Mouse (Mus musculus): Measurements from ENCODE around the gene Ccn5. TPM values are rescaled to one million over a fixed set of nuclear protein-coding genes. Genes with fewer than 3 reads are reported as not detected.

The Ccn5 gene
- polyA plus RNA-seq, 1 experiment = 4.9 TPM

- Histone ChIP-seq H3K36me3 (ENCODE audit: control insufficient read depth, insufficient read depth, low read length) (no peaks in the 10 kb centered on the region), H3K4me3 (ENCODE audit: control insufficient read depth, low read depth, low read length) (no peak overlapping the region), H3K27ac (ENCODE audit: control insufficient read depth, insufficient read depth, low read depth, low read length) (no peak overlapping the region), H3K4me1 (ENCODE audit: control insufficient read depth, insufficient read depth, low read length) (no peaks in the 10 kb centered on the region), H3K27me3 (ENCODE audit: control insufficient read depth, insufficient read depth, low read length) (no peaks in the 10 kb centered on the region)
- TF ChIP-seq POLR2A (IDR thresholded peaks at IDR 0.05; ENCODE audit: control insufficient read depth, low read depth, low read length) = no peak
Observed at GRCm38 (mm10) chr2:163788484-163788883, 32.2 kb upstream of the Ccn5 start.

- TF ChIP-seq CTCF (IDR thresholded peaks at IDR 0.05; ENCODE audit: control insufficient read depth, insufficient read depth, insufficient replicate concordance, low read depth, low read length) = no peak
- TF ChIP-seq POLR2A (IDR thresholded peaks at IDR 0.05; ENCODE audit: control insufficient read depth, low read depth, low read length) = no peak
- Histone ChIP-seq H3K36me3 (ENCODE audit: control insufficient read depth, insufficient read depth, low read length) (no peaks in the 10 kb centered on the region), H3K4me3 (ENCODE audit: control insufficient read depth, low read depth, low read length) (no peak overlapping the region), H3K4me1 (ENCODE audit: control insufficient read depth, insufficient read depth, low read length) (0 out of 2 replicates have a peak, but pooled peaks cover 2% of the 10 kb centered on the region), H3K27ac (ENCODE audit: control insufficient read depth, insufficient read depth, low read depth, low read length) (no peak overlapping the region), H3K27me3 (ENCODE audit: control insufficient read depth, insufficient read depth, low read length) (no peaks in the 10 kb centered on the region)
Observed at GRCm38 (mm10) chr2:163798411-163798810, 22.2 kb upstream of the Ccn5 start.

- Histone ChIP-seq H3K27ac (ENCODE audit: control insufficient read depth, insufficient read depth, low read depth, low read length) (peak overlapping the region; percentile 46; the same call in 1 of the 2 replicates), H3K4me3 (ENCODE audit: control insufficient read depth, low read depth, low read length) (no peak overlapping the region), H3K27me3 (ENCODE audit: control insufficient read depth, insufficient read depth, low read length) (no peaks in the 10 kb centered on the region), H3K4me1 (ENCODE audit: control insufficient read depth, insufficient read depth, low read length) (0 out of 2 replicates have a peak, but pooled peaks cover 2% of the 10 kb centered on the region), H3K36me3 (ENCODE audit: control insufficient read depth, insufficient read depth, low read length) (no peaks in the 10 kb centered on the region)
- TF ChIP-seq CTCF (IDR thresholded peaks at IDR 0.05; ENCODE audit: control insufficient read depth, insufficient read depth, insufficient replicate concordance, low read depth, low read length) (no peak), POLR2A (IDR thresholded peaks at IDR 0.05; ENCODE audit: control insufficient read depth, low read depth, low read length) (no peak)
Observed at GRCm38 (mm10) chr2:163800832-163801231, 19.8 kb upstream of the Ccn5 start.

- Histone ChIP-seq H3K27me3 (ENCODE audit: control insufficient read depth, insufficient read depth, low read length) (no peaks in the 10 kb centered on the region), H3K27ac (ENCODE audit: control insufficient read depth, insufficient read depth, low read depth, low read length) (peak overlapping the region; percentile 19; the same call in 1 of the 2 replicates), H3K4me1 (ENCODE audit: control insufficient read depth, insufficient read depth, low read length) (0 out of 2 replicates have a peak, but pooled peaks cover 2% of the 10 kb centered on the region), H3K4me3 (ENCODE audit: control insufficient read depth, low read depth, low read length) (no peak overlapping the region), H3K36me3 (ENCODE audit: control insufficient read depth, insufficient read depth, low read length) (no peaks in the 10 kb centered on the region)
- no peak for TF ChIP-seq CTCF (IDR thresholded peaks at IDR 0.05; ENCODE audit: control insufficient read depth, insufficient read depth, insufficient replicate concordance, low read depth, low read length)
- no peak for TF ChIP-seq POLR2A (IDR thresholded peaks at IDR 0.05; ENCODE audit: control insufficient read depth, low read depth, low read length)
Observed at GRCm38 (mm10) chr2:163801406-163801805, 19.3 kb upstream of the Ccn5 start.

- Histone ChIP-seq H3K36me3 (ENCODE audit: control insufficient read depth, insufficient read depth, low read length) (no peaks in the 10 kb centered on the region), H3K27ac (ENCODE audit: control insufficient read depth, insufficient read depth, low read depth, low read length) (no peak overlapping the region), H3K4me3 (ENCODE audit: control insufficient read depth, low read depth, low read length) (no peak overlapping the region), H3K4me1 (ENCODE audit: control insufficient read depth, insufficient read depth, low read length) (0 out of 2 replicates have a peak, but pooled peaks cover 2% of the 10 kb centered on the region), H3K27me3 (ENCODE audit: control insufficient read depth, insufficient read depth, low read length) (no peaks in the 10 kb centered on the region)
- TF ChIP-seq CTCF (IDR thresholded peaks at IDR 0.05; ENCODE audit: control insufficient read depth, insufficient read depth, insufficient replicate concordance, low read depth, low read length) (no peak), POLR2A (IDR thresholded peaks at IDR 0.05; ENCODE audit: control insufficient read depth, low read depth, low read length) (no peak)
Observed at GRCm38 (mm10) chr2:163803838-163804237, 16.8 kb upstream of the Ccn5 start.

GRCm38 (mm10) chr2:163809166-163809565, 11.5 kb upstream of the Ccn5 start:
- Histone ChIP-seq H3K27ac (ENCODE audit: control insufficient read depth, insufficient read depth, low read depth, low read length) (no peak overlapping the region), H3K4me3 (ENCODE audit: control insufficient read depth, low read depth, low read length) (no peak overlapping the region), H3K4me1 (ENCODE audit: control insufficient read depth, insufficient read depth, low read length) (no peaks in the 10 kb centered on the region), H3K27me3 (ENCODE audit: control insufficient read depth, insufficient read depth, low read length) (no peaks in the 10 kb centered on the region), H3K36me3 (ENCODE audit: control insufficient read depth, insufficient read depth, low read length) (no peaks in the 10 kb centered on the region)
- no peak for TF ChIP-seq POLR2A (IDR thresholded peaks at IDR 0.05; ENCODE audit: control insufficient read depth, low read depth, low read length)
- TF ChIP-seq CTCF (IDR thresholded peaks at IDR 0.05; ENCODE audit: control insufficient read depth, insufficient read depth, insufficient replicate concordance, low read depth, low read length) = no peak

GRCm38 (mm10) chr2:163809704-163810103, 11.0 kb upstream of the Ccn5 start:
- Histone ChIP-seq H3K27me3 (ENCODE audit: control insufficient read depth, insufficient read depth, low read length) (no peaks in the 10 kb centered on the region), H3K36me3 (ENCODE audit: control insufficient read depth, insufficient read depth, low read length) (no peaks in the 10 kb centered on the region), H3K4me1 (ENCODE audit: control insufficient read depth, insufficient read depth, low read length) (no peaks in the 10 kb centered on the region), H3K27ac (ENCODE audit: control insufficient read depth, insufficient read depth, low read depth, low read length) (no peak overlapping the region), H3K4me3 (ENCODE audit: control insufficient read depth, low read depth, low read length) (no peak overlapping the region)
- TF ChIP-seq CTCF (IDR thresholded peaks at IDR 0.05; ENCODE audit: control insufficient read depth, insufficient read depth, insufficient replicate concordance, low read depth, low read length) (no peak), POLR2A (IDR thresholded peaks at IDR 0.05; ENCODE audit: control insufficient read depth, low read depth, low read length) (no peak)

- TF ChIP-seq POLR2A (IDR thresholded peaks at IDR 0.05; ENCODE audit: control insufficient read depth, low read depth, low read length) (no peak), CTCF (IDR thresholded peaks at IDR 0.05; ENCODE audit: control insufficient read depth, insufficient read depth, insufficient replicate concordance, low read depth, low read length) (no peak)
- Histone ChIP-seq H3K4me1 (ENCODE audit: control insufficient read depth, insufficient read depth, low read length) (no peaks in the 10 kb centered on the region), H3K27me3 (ENCODE audit: control insufficient read depth, insufficient read depth, low read length) (no peaks in the 10 kb centered on the region), H3K4me3 (ENCODE audit: control insufficient read depth, low read depth, low read length) (no peak overlapping the region), H3K36me3 (ENCODE audit: control insufficient read depth, insufficient read depth, low read length) (no peaks in the 10 kb centered on the region), H3K27ac (ENCODE audit: control insufficient read depth, insufficient read depth, low read depth, low read length) (no peak overlapping the region)
Observed at GRCm38 (mm10) chr2:163813077-163813476, 7.6 kb upstream of the Ccn5 start.

Measured in testis, adult 2 months (tissue).